Mouse (Mus musculus) G1E-ER4 (cell line): ENCODE data around the gene Cdhr4. TPM values are rescaled to one million over a fixed set of nuclear protein-coding genes. Genes with fewer than 3 reads are reported as not detected.

Experiments
- GATA1 ChIP-seq: IDR thresholded peaks from one replicate; pipeline ENCODE4 v1.8.0; 2012; ENCODE audit warnings: low read length, inconsistent platforms
- polyA plus RNA-seq: library from polyadenylated mRNA; stranded (reverse); fragments of >175 nt; gene quantifications from 2 replicates; pipeline ENCODE4 v1.2.3, GENCODE M21; 2012

Cdhr4 gene
- polyA plus RNA-seq, 1 experiment: 0.38 TPM

- no peak for TF ChIP-seq GATA1
Measured at GRCm38 (mm10) chr9:107968531-107968930, 23.8 kb upstream of the Cdhr4 start.

DNA sequence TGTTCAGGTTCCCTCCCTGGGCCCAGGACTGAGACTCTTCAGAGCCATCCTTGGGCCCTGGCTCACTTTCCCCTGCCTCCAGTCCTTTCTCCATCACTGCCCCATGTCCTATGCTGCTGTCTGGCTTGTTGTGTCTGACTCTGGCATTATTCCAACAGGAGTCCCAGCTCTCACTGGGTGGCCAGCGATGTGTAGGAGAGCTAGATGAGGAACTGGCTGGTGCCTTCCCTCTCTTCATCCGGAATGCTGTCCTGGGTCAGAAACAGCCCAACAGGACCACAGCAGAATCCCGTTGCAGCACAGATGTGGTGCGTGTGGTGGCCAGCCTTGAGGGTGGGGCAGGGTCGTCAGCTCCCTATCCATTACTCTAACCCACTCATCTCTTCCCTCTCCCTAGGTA, 22.0 kb upstream of the Cdhr4 start:
- TF ChIP-seq GATA1: no peak

DNA sequence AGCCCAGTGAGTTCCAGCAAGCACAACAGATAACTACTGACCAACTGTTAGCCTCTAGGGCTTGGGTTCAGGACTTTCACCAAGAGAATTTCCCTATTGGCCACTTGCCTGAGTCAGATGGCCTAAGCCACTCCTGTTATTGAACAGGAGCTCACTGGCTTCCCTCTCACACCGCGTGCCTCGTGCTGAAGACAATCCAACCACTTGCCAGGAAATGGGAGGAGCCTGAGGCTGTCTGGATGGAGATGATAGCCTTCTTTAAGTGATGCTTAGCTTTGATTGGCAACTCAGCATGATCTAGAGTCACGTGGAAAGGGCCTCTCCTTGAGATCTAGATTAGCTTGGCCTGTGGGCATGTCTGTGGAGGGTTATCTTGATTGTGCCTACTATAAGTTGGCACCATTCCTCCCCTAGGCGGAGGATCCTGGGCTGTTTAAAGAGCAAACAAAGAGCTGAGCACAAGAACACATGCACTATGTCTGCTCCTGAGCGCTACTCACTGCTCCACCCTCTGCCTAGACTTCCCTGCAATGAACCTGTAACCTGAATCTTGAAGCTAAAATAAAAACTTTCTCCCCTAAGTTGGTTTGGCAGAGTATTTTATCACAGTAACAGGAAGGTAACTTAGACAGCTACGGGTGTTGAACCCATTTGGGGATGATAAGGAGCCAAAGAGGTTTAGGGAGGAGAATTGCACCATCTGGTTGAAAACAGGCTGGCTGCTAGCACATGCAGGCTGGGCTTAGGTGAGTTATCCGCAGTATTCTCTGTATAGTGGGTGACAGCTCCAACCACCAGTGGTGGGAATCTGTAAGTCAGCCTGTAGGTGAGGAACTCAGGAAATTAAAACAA, 20.4 kb upstream of the Cdhr4 start:
- peak; percentile 95 for TF ChIP-seq GATA1

DNA sequence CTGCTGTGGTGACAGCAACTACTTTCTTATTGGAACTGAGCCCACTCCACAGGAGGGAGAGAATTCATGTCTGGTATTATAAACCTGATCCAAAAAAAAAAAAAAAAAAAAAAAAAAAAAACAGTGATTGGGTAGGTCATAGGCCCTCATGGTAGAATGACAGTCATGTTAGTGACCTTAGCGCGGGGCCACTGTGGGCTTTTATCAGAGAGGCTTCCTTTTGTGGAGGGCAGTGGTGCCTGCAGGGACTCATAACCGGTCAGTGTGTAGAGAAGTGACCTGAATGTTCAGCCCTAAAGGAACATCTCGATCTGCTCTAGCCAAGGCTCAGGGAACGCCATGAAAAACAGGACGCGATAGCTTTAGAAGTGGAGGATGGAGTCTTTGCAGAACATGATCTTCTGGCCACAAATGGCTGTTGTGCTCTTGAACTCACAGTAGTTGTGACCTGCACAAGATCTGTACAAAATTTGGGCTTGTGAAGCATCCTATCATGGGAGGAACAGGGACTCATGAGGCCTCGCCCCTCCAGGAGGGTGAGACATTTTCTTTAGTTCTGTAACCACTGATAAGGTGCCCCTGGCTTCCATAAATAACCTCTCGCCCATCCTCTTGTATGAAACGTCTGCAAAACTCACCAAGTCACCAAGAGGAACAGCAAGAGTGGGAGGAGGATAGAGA, 17.7 kb upstream of the Cdhr4 start:
- TF ChIP-seq GATA1: no peak

DNA sequence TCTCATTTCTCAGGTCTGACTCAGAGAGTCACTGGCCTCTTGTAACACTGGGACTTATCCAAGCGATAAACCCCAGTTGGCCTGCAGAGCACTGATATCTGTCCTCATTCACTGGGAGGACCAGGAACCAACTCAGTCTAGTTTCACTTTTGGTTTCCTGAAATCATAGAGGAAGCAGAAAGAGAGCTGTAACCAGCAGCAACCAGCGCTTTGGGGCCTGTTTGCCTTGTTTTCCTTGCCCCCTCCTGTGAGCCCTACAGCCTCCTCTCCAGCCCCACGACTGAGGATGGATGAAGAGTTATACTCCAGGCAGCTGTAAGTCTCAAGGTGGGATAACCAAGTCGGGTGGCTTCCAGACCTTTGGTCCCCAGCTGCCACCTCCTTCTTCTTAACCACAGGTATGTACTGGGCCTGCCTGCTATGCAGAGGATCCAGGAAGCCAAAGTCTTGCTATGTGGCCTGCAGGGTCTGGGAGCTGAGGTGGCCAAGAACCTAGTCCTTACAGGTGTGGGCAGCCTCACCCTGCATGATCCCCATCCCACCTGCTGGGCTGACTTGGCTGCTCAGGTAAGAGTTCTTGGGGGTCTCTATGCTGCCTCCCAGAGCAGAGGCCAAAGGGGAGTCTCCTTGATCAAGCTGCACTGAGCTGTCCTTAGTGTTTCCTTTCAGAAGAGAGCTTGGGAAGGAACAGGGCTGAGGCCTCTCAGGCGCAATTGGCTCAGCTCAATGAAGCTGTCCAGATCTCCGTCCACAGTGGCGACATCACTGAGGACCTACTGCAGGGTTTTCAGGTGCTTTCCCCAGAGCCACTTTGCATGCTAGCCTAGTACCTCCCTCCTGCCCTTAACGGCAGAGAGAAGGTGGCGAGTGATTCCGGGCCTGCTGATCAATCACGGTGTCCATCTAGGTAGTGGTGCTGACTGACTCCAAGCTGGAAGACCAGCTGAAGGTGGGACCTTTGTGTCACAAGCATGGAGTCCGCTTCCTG, 16.6 kb upstream of the Cdhr4 start, which contains the start of gene Uba7:
Uba7 (plus strand) TSS at position 107 of the 988 bp plus-strand sequence.
- peak; percentile 71 for TF ChIP-seq GATA1

DNA sequence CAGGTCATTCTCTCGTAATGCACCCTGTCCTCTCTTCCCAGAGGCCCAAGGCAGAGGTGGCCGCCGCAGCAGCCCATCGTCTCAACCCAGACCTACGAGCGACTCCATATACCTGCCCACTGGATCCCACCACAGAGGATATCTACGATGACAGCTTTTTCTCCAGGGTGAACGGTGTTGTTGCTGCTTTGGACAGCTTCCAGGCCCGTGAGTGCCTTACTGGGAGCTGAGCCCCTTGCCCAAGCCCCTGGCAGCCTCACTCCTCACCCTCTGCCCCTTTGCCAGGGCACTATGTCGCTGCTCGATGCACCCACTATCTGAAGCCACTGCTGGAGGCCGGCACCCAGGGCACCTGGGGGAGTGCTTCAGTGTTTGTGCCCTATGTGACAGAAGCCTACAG, 13.5 kb upstream of the Cdhr4 start:
- TF ChIP-seq GATA1: no peak

- TF ChIP-seq GATA1: no peak
Measured at GRCm38 (mm10) chr9:107981684-107982605, 10.4 kb upstream of the Cdhr4 start.

DNA sequence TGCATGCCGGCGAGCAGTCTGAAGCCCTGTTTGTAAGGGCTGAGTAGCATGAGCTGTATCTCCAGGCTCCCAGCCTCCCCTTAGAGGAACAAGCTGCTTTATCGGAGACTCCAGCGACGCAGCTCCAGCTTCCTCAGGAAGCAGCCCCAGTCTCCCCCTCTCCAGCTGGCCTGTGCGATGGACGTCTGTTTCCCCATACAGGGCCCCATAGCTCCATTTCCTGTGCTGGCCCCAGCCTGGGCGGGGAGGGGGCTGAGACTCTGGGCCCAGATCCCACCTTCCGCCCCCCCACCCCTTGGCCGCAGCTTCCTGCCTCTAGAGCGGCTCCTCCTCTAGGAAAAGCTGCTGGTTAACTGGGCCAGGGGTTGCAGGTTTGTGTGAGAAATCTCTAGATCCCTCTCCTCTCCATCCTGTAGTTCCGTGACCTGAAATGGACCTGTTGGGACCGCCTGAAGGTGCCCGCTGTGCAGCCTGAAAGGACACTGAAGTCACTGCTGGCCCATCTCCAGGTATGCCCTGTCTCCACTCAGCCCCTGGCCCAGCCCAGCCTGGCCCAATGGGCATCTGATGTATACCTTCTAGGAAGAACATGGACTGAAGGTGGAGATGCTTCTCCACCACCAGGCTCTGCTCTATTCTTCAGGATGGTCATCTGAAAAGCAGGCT, 9.5 kb upstream of the Cdhr4 start, which contains the start of gene Gm20661:
Gm20661 (plus strand) TSS at position 378 of the 666 bp plus-strand sequence.
- peak; percentile 54 for TF ChIP-seq GATA1

DNA sequence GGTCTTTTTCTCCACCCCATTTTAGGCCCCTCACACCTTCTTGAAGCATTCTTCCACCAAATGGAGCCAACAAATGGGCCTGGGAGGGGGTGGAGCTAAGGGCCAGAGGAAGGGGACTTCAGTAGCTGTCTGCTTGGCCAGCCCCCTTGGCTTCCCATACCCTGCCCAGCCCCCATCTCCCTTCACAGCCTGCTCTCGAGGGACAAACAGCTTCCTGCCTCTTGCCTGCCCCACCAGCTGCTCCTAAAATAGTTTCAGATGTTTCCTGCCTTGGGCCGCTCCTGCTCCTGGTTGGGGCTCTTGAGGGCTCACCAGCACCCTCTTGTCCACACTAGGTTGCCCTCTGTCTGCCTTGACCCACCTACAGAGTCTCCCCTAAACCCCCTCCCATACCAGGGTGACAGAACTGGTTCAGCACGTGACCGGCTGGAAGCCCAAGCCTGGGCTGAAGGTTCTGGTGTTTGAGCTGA, 8.8 kb upstream of the Cdhr4 start:
- no peak for TF ChIP-seq GATA1

- TF ChIP-seq GATA1: no peak
Measured at GRCm38 (mm10) chr9:107984052-107984753, 8.1 kb upstream of the Cdhr4 start.

- no peak for TF ChIP-seq GATA1
Measured at GRCm38 (mm10) chr9:107984754-107985055, 7.6 kb upstream of the Cdhr4 start.

GRCm38 (mm10) chr9:107985131-107986119, 6.9 kb upstream of the Cdhr4 start, which contains the start of gene Inka1:
Gene Inka1, minus strand, starts transcription at chr9:107985879.
- no peak for TF ChIP-seq GATA1
